Mouse (Mus musculus) lung, postnatal 0 days (tissue): Measurements from ENCODE around the gene Olfr907.

Experiments
- CTCF ChIP-seq: IDR thresholded peaks from 2 replicates; pipeline ENCODE4 v1.5.1; 2016; ENCODE audit warnings: antibody characterized with exemption, mild to moderate bottlenecking
- EP300 ChIP-seq: IDR thresholded peaks from 2 replicates; pipeline ENCODE4 v1.6.1; 2016; ENCODE audit warnings: antibody characterized with exemption, mild to moderate bottlenecking, control low read depth

GRCm38 (mm10) chr9:38537549-38537948 is 41.9 kb downstream of the Olfr907 start, which contains the start of gene Olfr910:
- TF ChIP-seq CTCF: no peak
- TF ChIP-seq EP300: no peak
